Comparison of ENCODE assay signal across 8 mouse cellular contexts in the genomic region with DNA sequence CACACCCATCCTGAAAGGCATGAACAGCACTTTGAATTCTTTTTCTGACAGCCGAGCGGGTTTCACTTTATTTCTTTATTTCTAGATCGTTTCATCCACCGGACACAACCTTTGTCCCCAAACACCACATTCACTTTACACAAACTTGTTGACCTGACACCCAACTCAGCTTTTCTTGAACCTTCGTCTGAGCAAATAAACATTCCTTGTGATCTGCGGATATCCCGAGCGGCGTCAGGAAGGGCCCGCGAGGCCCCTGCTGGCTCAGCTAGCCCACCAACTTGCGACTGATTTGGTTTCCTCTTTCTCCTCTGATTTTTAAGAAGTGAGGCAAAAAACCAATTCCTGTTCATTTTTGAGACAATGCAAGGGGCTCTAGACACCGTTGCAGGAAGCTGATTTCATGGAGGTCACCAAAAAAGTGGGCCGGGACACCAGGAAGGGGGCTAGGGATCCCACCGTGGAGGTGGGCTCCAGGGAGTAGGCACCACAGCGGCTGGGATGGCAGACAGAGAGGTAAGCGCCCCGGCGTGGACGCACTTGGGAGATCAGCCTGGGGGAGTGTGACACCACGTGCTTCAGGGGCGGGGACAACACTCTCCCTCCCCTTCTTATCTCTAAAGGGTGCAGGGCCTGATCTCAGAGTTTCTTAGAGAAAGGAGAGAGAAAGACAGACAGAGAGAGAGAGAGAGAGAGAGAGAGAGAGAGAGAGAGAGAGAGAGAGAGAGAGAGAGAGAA. TPM values are rescaled to one million over a fixed set of nuclear protein-coding genes. Genes with fewer than 3 reads are reported as not detected.
A peak's percentile ranks its signal among the peaks of the same experiment; 100 is the strongest.
DNase-seq lines count a peak whose midpoint lies in the region; ATAC-seq and TF ChIP-seq lines count a peak whose summit lies in the region.

A gene (plus strand): TSS at position 264 of the 738 bp plus-strand sequence.

- H3K36me3 ChIP-seq in MEL (ENCODE audit: control insufficient read depth in 1 of 2, insufficient read depth in 2 of 2, low read length in 2 of 2), result peaks cover 0 to 22% of the 10 kb centered on the region in 2 experiments; a peak in 2 of 4 replicates
- no peaks in the 10 kb centered on the region for H3K36me3 ChIP-seq in forebrain, postnatal 0 days (ENCODE audit: insufficient read depth)
- H3K36me3 ChIP-seq in neural tube, embryonic 14.5 days (ENCODE audit: control insufficient read depth, insufficient read depth, low read length), result no peaks in the 10 kb centered on the region

- WGBS in forebrain, postnatal 0 days, result 5% methylated on average over 22 of the region's 22 CpGs
- WGBS in lung, adult 2 months, result 1% methylated on average over 22 of the region's 22 CpGs
- WGBS in neural tube, embryonic 14.5 days, result 5% methylated on average over 22 of the region's 22 CpGs

- TF ChIP-seq CTCF in MEL (IDR thresholded peaks at IDR 0.05 in 2 of 3, conservative IDR thresholded peaks at IDR 0.05 in 1 of 3; ENCODE audit: control insufficient read depth in 1 of 3, insufficient read depth in 1 of 3, low read depth in 2 of 3, low read length in 3 of 3, poor library complexity in 1 of 3, severe bottlenecking in 1 of 3), result peak in 2 of 3 experiments; percentile 44 to 58; a peak in 4 of 6 replicates
- peak; percentile 30; the same call in 1 of the 2 replicates for TF ChIP-seq CTCF in forebrain, postnatal 0 days (IDR thresholded peaks at IDR 0.05; ENCODE audit: low read depth)
- TF ChIP-seq CTCF in lung, adult 2 months (IDR thresholded peaks at IDR 0.05; ENCODE audit: insufficient read depth, low read length), result peak; percentile 31

- TF ChIP-seq EP300 in MEL (IDR thresholded peaks at IDR 0.05; ENCODE audit: low read depth in 1 of 2, low read length in 2 of 2), result peak; percentile 9 to 37; a peak in 2 of 4 replicates

- H3K4me1 ChIP-seq in MEL (ENCODE audit: control insufficient read depth in 1 of 2, insufficient read depth in 2 of 2, low read length in 2 of 2), result peaks cover 8 to 9% of the 10 kb centered on the region in 2 experiments; a peak in 3 of 4 replicates
- peaks cover 12% of the 10 kb centered on the region for H3K4me1 ChIP-seq in forebrain, postnatal 0 days (ENCODE audit: insufficient read depth)
- no peaks in the 10 kb centered on the region; the same call in 1 of the 2 replicates for H3K4me1 ChIP-seq in lung, adult 2 months (ENCODE audit: control insufficient read depth, insufficient read depth, low read length)
- peaks cover 5% of the 10 kb centered on the region for H3K4me1 ChIP-seq in neural tube, embryonic 14.5 days (ENCODE audit: control insufficient read depth, insufficient read depth, low read length)

- peak within 1 kb of the TSS; percentile 92 for H3K27ac ChIP-seq in MEL (ENCODE audit: control insufficient read depth, low read depth, low read length)
- H3K27ac ChIP-seq in forebrain, postnatal 0 days (ENCODE audit: low read depth, low read length), result peak within 1 kb of the TSS; percentile 4; the same call in 1 of the 2 replicates
- no peak within 1 kb of the TSS for H3K27ac ChIP-seq in neural tube, embryonic 14.5 days (ENCODE audit: low read depth, low read length)

- peak within 1 kb of the TSS; percentile 72 to 91 for H3K4me3 ChIP-seq in MEL (ENCODE audit: control insufficient read depth in 1 of 2, insufficient read depth in 1 of 2, low read depth in 2 of 2, low read length in 2 of 2)
- peak within 1 kb of the TSS; percentile 51 for H3K4me3 ChIP-seq in forebrain, postnatal 0 days (ENCODE audit: low read depth, low read length)
- H3K4me3 ChIP-seq in lung, adult 2 months (replicated peaks; ENCODE audit: extremely low read depth, low read depth, low read length), result peak within 1 kb of the TSS; percentile 74
- H3K4me3 ChIP-seq in neural tube, embryonic 14.5 days (ENCODE audit: low read depth, low read length), result peak within 1 kb of the TSS; percentile 52

- peak; percentile 94 for ATAC-seq in forebrain, postnatal 0 days
- peak; percentile 80 for ATAC-seq in neural tube, embryonic 14.5 days (ENCODE audit: low read depth)

- peaks cover 2% of the 10 kb centered on the region; the same call in 1 of the 2 replicates for H3K79me2 ChIP-seq in MEL (ENCODE audit: control insufficient read depth, insufficient read depth, low read length, poor library complexity)

- peak within 1 kb of the TSS; percentile 81 for H3K9ac ChIP-seq in MEL (ENCODE audit: control insufficient read depth, low read depth, low read length, poor library complexity, severe bottlenecking)
- peak within 1 kb of the TSS; percentile 58 for H3K9ac ChIP-seq in forebrain, postnatal 0 days
- peak within 1 kb of the TSS; percentile 46 for H3K9ac ChIP-seq in neural tube, embryonic 14.5 days (replicated peaks; ENCODE audit: low read depth, low read length)

- peak in 1 of 2 experiments; percentile 64; a peak in 2 of 4 replicates for TF ChIP-seq POLR2A in MEL (IDR thresholded peaks at IDR 0.05; ENCODE audit: control insufficient read depth in 1 of 2, insufficient read depth in 1 of 2, low read depth in 1 of 2, low read length in 2 of 2, poor library complexity in 1 of 2)
- peak; percentile 52; the same call in 1 of the 2 replicates for TF ChIP-seq POLR2A in lung, adult 2 months (IDR thresholded peaks at IDR 0.05; ENCODE audit: borderline replicate concordance, extremely low read depth, low read depth, low read length)

- peak within 1 kb of the TSS; percentile 99 for H3K4me2 ChIP-seq in forebrain, postnatal 0 days (ENCODE audit: low read depth)
- H3K4me2 ChIP-seq in neural tube, embryonic 14.5 days (ENCODE audit: low read depth, low read length), result peak within 1 kb of the TSS; percentile 98

- DNase-seq in MEL (ENCODE audit: low read depth, low spot score), result peak; percentile 96
- peak; percentile 16 for DNase-seq in cerebellum, adult 8-10 months
- DNase-seq in forebrain, postnatal 0 days, result peak; percentile 60
- peak; percentile 61 for DNase-seq in heart, postnatal 25 days (ENCODE audit: low spot score)
- peak; percentile 66 for DNase-seq in layer of hippocampus, adult 11-12 months (ENCODE audit: low spot score)
- peak; percentile 85 for DNase-seq in lung, adult 2 months
- peak; percentile 84 for DNase-seq in testis, postnatal 10 days (ENCODE audit: low spot score)

- no peaks in the 10 kb centered on the region for H3K9me3 ChIP-seq in MEL (replicated peaks; ENCODE audit: insufficient read depth, low read length)
- no peaks in the 10 kb centered on the region for H3K9me3 ChIP-seq in forebrain, postnatal 0 days (ENCODE audit: low read length)
- no peaks in the 10 kb centered on the region for H3K9me3 ChIP-seq in neural tube, embryonic 14.5 days (ENCODE audit: control insufficient read depth, low read length)

- intact Hi-C loops in heart, postnatal 25 days (cut with DNase I), result no loop called here

- H3K27me3 ChIP-seq in MEL (ENCODE audit: control insufficient read depth in 1 of 2, insufficient read depth in 2 of 2, low read length in 2 of 2), result no peaks in the 10 kb centered on the region
- no peaks in the 10 kb centered on the region; the same call in 1 of the 2 replicates for H3K27me3 ChIP-seq in forebrain, postnatal 0 days (ENCODE audit: insufficient read depth, low read length)
- no peaks in the 10 kb centered on the region for H3K27me3 ChIP-seq in neural tube, embryonic 14.5 days (ENCODE audit: control insufficient read depth, insufficient read depth, low read length)

- no peak for TF ChIP-seq RAD21 in MEL (IDR thresholded peaks at IDR 0.05; ENCODE audit: low read depth, low read length)

TF ChIP-seq in MEL, 35 proteins besides CTCF, POLR2A, EP300 and RAD21 (continues in another document):
- TF ChIP-seq CHD1 (IDR thresholded peaks at IDR 0.05; ENCODE audit: low read depth, low read length), result peak; percentile 82; the same call in 1 of the 2 replicates
- TF ChIP-seq TAL1 (IDR thresholded peaks at IDR 0.05; ENCODE audit: low read length), result no peak
- peak in 1 of 2 experiments; percentile 40; a peak in 1 of 4 replicates for TF ChIP-seq USF2 (IDR thresholded peaks at IDR 0.05; ENCODE audit: borderline replicate concordance in 1 of 2, insufficient read depth in 1 of 2, low read depth in 1 of 2, low read length in 2 of 2)
- TF ChIP-seq NRF1 (IDR thresholded peaks at IDR 0.05; ENCODE audit: insufficient read depth, low read depth, low read length, poor library complexity, severe bottlenecking), result no peak
- TF ChIP-seq SMC3 (IDR thresholded peaks at IDR 0.05; ENCODE audit: low read depth, low read length), result no peak; the same call in 1 of the 2 replicates
- TF ChIP-seq ETS1 (IDR thresholded peaks at IDR 0.05; ENCODE audit: low read depth, low read length), result peak; percentile 63
- TF ChIP-seq ZKSCAN1 (IDR thresholded peaks at IDR 0.05; ENCODE audit: low read depth, low read length), result no peak
- TF ChIP-seq GATA1 (IDR thresholded peaks at IDR 0.05; ENCODE audit: low read depth, low read length), result peak; percentile 71
- no peak for TF ChIP-seq KAT2A (conservative IDR thresholded peaks at IDR 0.05; ENCODE audit: low read depth, low read length)
- no peak for TF ChIP-seq CHD2 (IDR thresholded peaks at IDR 0.05; ENCODE audit: low read length)
- peak; percentile 73 for TF ChIP-seq MYC (IDR thresholded peaks at IDR 0.05; ENCODE audit: low read depth, low read length)
- TF ChIP-seq JUND (IDR thresholded peaks at IDR 0.05; ENCODE audit: low read depth, low read length), result peak; percentile 98
- TF ChIP-seq USF1 (IDR thresholded peaks at IDR 0.05; ENCODE audit: low read depth, low read length), result peak; percentile 92
- TF ChIP-seq RCOR1 (IDR thresholded peaks at IDR 0.05; ENCODE audit: low read depth, low read length), result 0 out of 2 replicates have a peak, but pooled peaks have one; percentile 3
- no peak for TF ChIP-seq UBTF (IDR thresholded peaks at IDR 0.05; ENCODE audit: borderline replicate concordance, insufficient read depth, low read depth, low read length)
- no peak for TF ChIP-seq ZNF384 (IDR thresholded peaks at IDR 0.05; ENCODE audit: low read depth, low read length)
- no peak; the same call in 1 of the 2 replicates for TF ChIP-seq TCF12 (IDR thresholded peaks at IDR 0.05; ENCODE audit: low read depth, low read length)
- no peak for TF ChIP-seq BHLHE40 (IDR thresholded peaks at IDR 0.05; ENCODE audit: borderline replicate concordance, low read depth, low read length)
- peak; percentile 94 for TF ChIP-seq MXI1 (IDR thresholded peaks at IDR 0.05; ENCODE audit: low read depth, low read length)
- peak; percentile 50; the same call in 1 of the 2 replicates for TF ChIP-seq NELFE (IDR thresholded peaks at IDR 0.05; ENCODE audit: low read depth, low read length)

RNA-seq across cellular contexts. Expression of the gene that starts here (rescaled TPM):
- total RNA-seq in MEL (2012; rRNA removed), result 14.3 and 19.8 TPM in 2 replicates
- 10 to 100 TPM in 1 of 2 experiments, not detected in 1; 21.5 TPM for polyA plus RNA-seq in MEL (2012; ENCODE audit: insufficient read depth in 1 of 2, insufficient read length in 2 of 2, low read depth in 1 of 2, low replicate concordance in 2 of 2, missing spikeins in 1 of 2)
- total RNA-seq in forebrain, postnatal 0 days (2014; rRNA removed), result 12.5 and 16.3 TPM in 2 replicates
- 8.6 and 11.9 TPM in 2 replicates for polyA plus RNA-seq in forebrain, postnatal 0 days (2015; fragmentation: Nextera tagmentation; extraction: Ambion mirVana)
- 1 to 10 TPM; 5.1 to 7.4 TPM for total RNA-seq in heart, postnatal 25 days (2021)
- 109 and 110 TPM in 2 replicates for polyA plus RNA-seq in lung, adult 2 months (2012; rRNA removed)
- polyA plus RNA-seq in neural tube, embryonic 14.5 days (2014; fragmentation: Nextera tagmentation; extraction: Ambion mirVana), result 8.3 and 14.5 TPM in 2 replicates

Comparison
In these comparisons a context has a peak if more than half of its experiments do, and no peak if none do; other contexts are left out.
1. DNase-seq: peak in every context shown above with its lines; median percentile 96 in MEL; 85 in lung, adult 2 months; 84 in testis, postnatal 10 days; 66 in layer of hippocampus, adult 11-12 months; 61 in heart, postnatal 25 days; 60 in forebrain, postnatal 0 days; 16 in cerebellum, adult 8-10 months.